Mouse (Mus musculus) lung, adult 10 weeks (tissue): Measurements from ENCODE around the gene Mcrip2. TPM values are rescaled to one million over a fixed set of nuclear protein-coding genes. Genes with fewer than 3 reads are reported as not detected.

ENCODE experiments used
- polyA plus RNA-seq: library from polyadenylated mRNA; stranded (reverse); fragments of 350-450 nt; fragmentation: Illumina TruSeq; extraction: RNeasy Lipid Tissue Mini Kit (QIAGEN cat#74804); gene quantifications from one replicate; pipeline ENCODE4 v1.2.3, GENCODE M21; 2014; ENCODE audit warnings: low read depth, low replicate concordance; ENCODE audit not compliant: insufficient read depth

Mcrip2 gene
- 17.9 TPM for polyA plus RNA-seq

GRCm38 (mm10) chr17:25868601-25869191 is at the start of gene Mcrip2:
TSS of gene Mcrip2 (minus strand) at chr17:25868764.

GRCm38 (mm10) chr17:25880196-25880910 is 11.8 kb upstream of the Mcrip2 start, which contains the start of gene Wfikkn1:
TSS of gene Wfikkn1 (minus strand) at chr17:25880858.

GRCm38 (mm10) chr17:25874721-25875170 is 6.2 kb upstream of the Mcrip2 start, which contains the start of gene Mettl26:
TSS of gene Mettl26 (plus strand) at chr17:25875074.

GRCm38 (mm10) chr17:25860832-25861703 is 7.5 kb downstream of the Mcrip2 start, which contains the start of gene Wdr90:
TSS of gene Wdr90 (minus strand) at chr17:25861501.

GRCm38 (mm10) chr17:25844396-25844901 is 24.1 kb downstream of the Mcrip2 start, which contains the start of gene Rhot2:
TSS of gene Rhot2 (minus strand) at chr17:25844851.

GRCm38 (mm10) chr17:25841117-25841880 is 27.3 kb downstream of the Mcrip2 start, which contains the start of gene Gm20683:
TSS of gene Gm20683 (minus strand) at chr17:25841763.

GRCm38 (mm10) chr17:25837076-25837410 is 31.5 kb downstream of the Mcrip2 start, which contains the start of gene Rhbdl1:
TSS of gene Rhbdl1 (minus strand) at chr17:25837295.

GRCm38 (mm10) chr17:25833291-25833663 is 35.3 kb downstream of the Mcrip2 start, which contains the start of gene Stub1:
TSS of gene Stub1 (minus strand) at chr17:25833404.

GRCm38 (mm10) chr17:25828712-25829557 is 39.6 kb downstream of the Mcrip2 start, which contains the start of gene Jmjd8:
TSS of gene Jmjd8 (plus strand) at chr17:25828867.

GRCm38 (mm10) chr17:25823452-25823851 is 45.1 kb downstream of the Mcrip2 start, which contains the start of gene Wdr24:
TSS of gene Wdr24 (plus strand) at chr17:25823627.

Other genes with a start within 250 kb of the Mcrip2 start
- 0.90 TPM for gene Gng13, start 151.6 kb downstream of the Mcrip2 start, polyA plus RNA-seq
- 1.0 TPM for gene Chtf18, start 141.3 kb downstream of the Mcrip2 start, polyA plus RNA-seq
- gene Rpusd1, start 141.1 kb downstream of the Mcrip2 start, polyA plus RNA-seq = 9.4 TPM
- not detected for gene Mslnl, start 132.7 kb downstream of the Mcrip2 start, polyA plus RNA-seq
- gene Msln, start 114.4 kb downstream of the Mcrip2 start, polyA plus RNA-seq = 49.1 TPM
- gene Narfl, start 95.0 kb downstream of the Mcrip2 start, polyA plus RNA-seq = 12.8 TPM
- gene Haghl, start 83.1 kb downstream of the Mcrip2 start, polyA plus RNA-seq = 24.0 TPM
- gene Ccdc78, start 82.2 kb downstream of the Mcrip2 start, polyA plus RNA-seq = 10.3 TPM
- gene Fam173a, start 75.9 kb downstream of the Mcrip2 start, polyA plus RNA-seq = 73.2 TPM
- not detected for gene AC134908.4, start 73.1 kb downstream of the Mcrip2 start, polyA plus RNA-seq
- 24.7 TPM for gene Metrn, start 71.6 kb downstream of the Mcrip2 start, polyA plus RNA-seq
- 1.5 TPM for gene Fbxl16, start 59.7 kb downstream of the Mcrip2 start, polyA plus RNA-seq
- gene Wdr24, start 45.1 kb downstream of the Mcrip2 start, polyA plus RNA-seq = 6.9 TPM
- gene Jmjd8, start 39.9 kb downstream of the Mcrip2 start, polyA plus RNA-seq = 26.4 TPM
- 114 TPM for gene Stub1, start 35.4 kb downstream of the Mcrip2 start, polyA plus RNA-seq
- 2.0 TPM for gene Rhbdl1, start 31.5 kb downstream of the Mcrip2 start, polyA plus RNA-seq
- gene Gm20683, start 27.0 kb downstream of the Mcrip2 start, polyA plus RNA-seq = 2.7 TPM
- 17.7 TPM for gene Rhot2, start 23.9 kb downstream of the Mcrip2 start, polyA plus RNA-seq
- gene Wdr90, start 7.3 kb downstream of the Mcrip2 start, polyA plus RNA-seq = 7.7 TPM
- gene Mettl26, start 6.3 kb upstream of the Mcrip2 start, polyA plus RNA-seq = 42.2 TPM
- gene Wfikkn1, start 12.1 kb upstream of the Mcrip2 start, polyA plus RNA-seq = 0.25 TPM
- 16.6 TPM for gene Rab40c, start 51.0 kb upstream of the Mcrip2 start, polyA plus RNA-seq
- gene Pigq, start 76.2 kb upstream of the Mcrip2 start, polyA plus RNA-seq = 34.5 TPM
- 7.5 TPM for gene Nhlrc4, start 76.2 kb upstream of the Mcrip2 start, polyA plus RNA-seq
- gene A930017K11Rik, start 83.8 kb upstream of the Mcrip2 start, polyA plus RNA-seq = not detected
- 6.4 TPM for gene Capn15, start 117.0 kb upstream of the Mcrip2 start, polyA plus RNA-seq
- gene Rab11fip3, start 200.8 kb upstream of the Mcrip2 start, polyA plus RNA-seq = 10.4 TPM
- 9.6 TPM for gene Decr2, start 221.6 kb upstream of the Mcrip2 start, polyA plus RNA-seq
- gene Nme4, start 226.8 kb upstream of the Mcrip2 start, polyA plus RNA-seq = 3.2 TPM
- gene Tmem8, start 244.5 kb upstream of the Mcrip2 start, polyA plus RNA-seq = 10.8 TPM